Mouse (Mus musculus): ENCODE measurements around the gene Porcn. TPM values are rescaled to one million over a fixed set of nuclear protein-coding genes. Genes with fewer than 3 reads are reported as not detected.

Porcn gene
- total RNA-seq, 2 experiments from 2014 or later, result 74.7 to 84.7 TPM

DNA sequence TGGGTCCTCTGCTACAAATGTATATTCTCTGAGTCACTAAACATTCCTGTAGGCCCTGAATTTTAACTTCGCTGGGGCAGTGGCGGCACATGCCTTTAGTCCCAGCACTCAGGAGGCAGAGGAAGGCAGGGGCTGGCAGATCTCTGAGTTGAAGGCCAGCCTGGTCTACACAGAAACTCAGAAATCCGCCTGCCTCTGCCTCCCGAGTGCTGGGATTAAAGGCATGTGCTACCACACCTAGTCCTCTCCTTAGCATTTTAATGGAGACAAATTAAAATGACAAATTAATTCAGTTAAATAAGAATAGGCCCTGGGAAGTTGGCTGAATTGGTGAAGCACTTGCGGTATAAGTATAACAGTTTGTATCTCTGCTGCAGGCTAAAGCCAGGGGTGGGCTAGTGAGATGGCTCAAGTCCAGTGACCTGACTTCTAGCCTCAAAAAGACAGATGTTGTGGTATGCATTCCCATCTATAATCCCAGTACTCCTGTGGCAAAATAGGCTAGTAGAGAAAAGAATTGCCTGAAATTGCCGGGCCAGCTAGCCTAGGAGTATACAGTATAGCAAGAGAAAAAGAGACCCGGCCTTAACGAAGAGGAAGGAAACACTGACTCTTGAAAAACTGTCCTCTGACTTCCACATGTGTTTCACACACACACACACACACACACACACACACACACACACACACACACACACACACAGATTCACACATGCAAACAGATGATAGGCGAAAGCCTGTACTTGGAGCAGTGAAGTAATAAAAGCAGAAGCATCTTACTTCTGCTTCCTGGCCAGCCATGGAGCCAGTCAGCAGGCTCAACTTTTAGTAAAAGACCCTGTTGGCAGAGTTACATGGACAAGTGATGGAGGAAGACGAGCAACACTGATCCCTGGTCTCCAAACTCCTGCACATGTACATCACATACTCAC lies 38.3 kb downstream of the Porcn start:
- DNase-seq (ENCODE audit: extremely low spot score in 1 of 2, low spot score in 2 of 2), result no peak
- H3K4me3 ChIP-seq, result no peak overlapping the region
- intact Hi-C loops (cut with DNase I), result no loop called here
- H3K27ac ChIP-seq, result no peak overlapping the region
- TF ChIP-seq CTCF (IDR thresholded peaks at IDR 0.05), result no peak

- no peak overlapping the region for H3K4me3 ChIP-seq
- no peak for DNase-seq (ENCODE audit: extremely low spot score in 1 of 2, low spot score in 2 of 2)
- no peak for TF ChIP-seq CTCF (IDR thresholded peaks at IDR 0.05)
- intact Hi-C loops (cut with DNase I), result no loop called here
- no peak overlapping the region for H3K27ac ChIP-seq
Measured at GRCm38 (mm10) chrX:8164471-8164870, 41.9 kb downstream of the Porcn start.

DNA sequence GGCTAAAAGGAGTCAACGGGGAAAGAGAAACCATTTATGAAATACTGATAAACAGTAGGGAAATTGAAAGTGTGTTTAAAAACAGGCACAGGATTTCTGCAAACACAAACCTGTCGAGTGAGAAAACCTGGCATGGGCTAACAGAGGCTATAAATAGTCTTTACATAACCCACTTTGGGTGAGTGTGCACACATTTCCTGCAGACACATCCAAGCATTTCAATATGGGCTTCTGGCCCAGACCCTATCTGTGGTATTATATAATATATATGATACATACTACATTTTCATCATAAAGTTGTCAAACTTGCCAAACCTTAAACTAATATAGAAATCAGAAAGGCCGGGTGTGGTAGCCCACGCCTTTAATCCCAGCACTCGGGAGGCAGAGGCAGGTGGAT lies 43.2 kb downstream of the Porcn start:
- no peak for TF ChIP-seq CTCF (IDR thresholded peaks at IDR 0.05)
- Histone ChIP-seq H3K4me3 (no peak overlapping the region), H3K27ac (no peak overlapping the region)
- intact Hi-C loops (cut with DNase I), result no loop called here
- DNase-seq (ENCODE audit: extremely low spot score in 1 of 2, low spot score in 2 of 2), result no peak

GRCm38 (mm10) chrX:8145153-8145991 lies 61.0 kb downstream of the Porcn start, which contains the start of gene Rbm3:
Gene Rbm3 (minus strand): TSS chrX:8145880.
- Histone ChIP-seq H3K4me3 (peak within 1 kb of the TSS; percentile 73), H3K27ac (peak within 1 kb of the TSS; percentile 95)
- intact Hi-C loops (cut with DNase I), result loop anchor here (1.0 kb wide), 2 partner anchors 13 to 30 kb away; partner anchors contain the start of gene Wdr13
- DNase-seq (ENCODE audit: extremely low spot score in 1 of 2, low spot score in 2 of 2), result peak; percentile 82 to 84
- TF ChIP-seq CTCF (IDR thresholded peaks at IDR 0.05), result no peak

Other genes with a start within 250 kb of the Porcn start
- gene Gata1, start 228.5 kb downstream of the Porcn start, total RNA-seq (2021), result not detected
- gene Glod5, start 188.0 kb downstream of the Porcn start, total RNA-seq (2021), result under 1 TPM; 0.75 to 0.94 TPM
- gene Suv39h1, start 131.8 kb downstream of the Porcn start, total RNA-seq (2021), result 10 to 100 TPM; 22.5 to 27.1 TPM
- 1 to 10 TPM; 1.5 to 1.9 TPM for gene Was, start 116.0 kb downstream of the Porcn start, total RNA-seq (2021)
- gene Wdr13, start 73.6 kb downstream of the Porcn start, total RNA-seq (2021), result 100 to 1,000 TPM; 190 to 220 TPM
- gene Rbm3, start 60.6 kb downstream of the Porcn start, total RNA-seq (2021), result 100 to 1,000 TPM in 1 of 2 experiments, 10 to 100 TPM in 1; 86.0 to 124 TPM
- gene Tbc1d25, start 30.3 kb downstream of the Porcn start, total RNA-seq (2021), result 10 to 100 TPM; 14.5 to 16.6 TPM
- gene Ebp, start 13.0 kb downstream of the Porcn start, total RNA-seq (2021), result 10 to 100 TPM; 34.8 to 35.7 TPM
- 10 to 100 TPM; 23.8 to 24.3 TPM for gene Ftsj1, start 45.9 kb upstream of the Porcn start, total RNA-seq (2021)
- gene Slc38a5, start 64.6 kb upstream of the Porcn start, total RNA-seq (2021), result 1 to 10 TPM; 3.9 to 7.3 TPM
- not detected for gene Ssxb10, start 120.9 kb upstream of the Porcn start, total RNA-seq (2021)
- not detected for gene Ssxb9, start 160.5 kb upstream of the Porcn start, total RNA-seq (2021)
- not detected for gene Ssxb1, start 206.8 kb upstream of the Porcn start, total RNA-seq (2021)